Mouse (Mus musculus): ENCODE data around the gene B3galnt1. TPM values are rescaled to one million over a fixed set of nuclear protein-coding genes. Genes with fewer than 3 reads are reported as not detected.

B3galnt1 gene
- total and polyA plus RNA-seq, 2 experiments from 2014 or later = 85.5 to 99.4 TPM

GRCm38 (mm10) chr3:69607909-69608308 lies 9.1 kb upstream of the B3galnt1 start:
- no peak for DNase-seq
- no peak for TF ChIP-seq CTCF (IDR thresholded peaks at IDR 0.05; ENCODE audit: low read depth)
- 93% methylated on average over 5 of the region's 5 CpGs for WGBS
- no peak for ATAC-seq
- H3K9me3 ChIP-seq (ENCODE audit: low read length) = no peaks in the 10 kb centered on the region
- H3K4me1 ChIP-seq (ENCODE audit: insufficient read depth) = no peaks in the 10 kb centered on the region
- H3K27ac ChIP-seq (ENCODE audit: low read depth, low read length) = no peak overlapping the region
- no peaks in the 10 kb centered on the region for H3K27me3 ChIP-seq (ENCODE audit: insufficient read depth, low read length)
- no peak overlapping the region for H3K9ac ChIP-seq
- no peak overlapping the region for H3K4me2 ChIP-seq (ENCODE audit: low read depth)
- H3K4me3 ChIP-seq (ENCODE audit: low read depth, low read length) = no peak overlapping the region
- no peaks in the 10 kb centered on the region for H3K36me3 ChIP-seq (ENCODE audit: insufficient read depth)

DNA sequence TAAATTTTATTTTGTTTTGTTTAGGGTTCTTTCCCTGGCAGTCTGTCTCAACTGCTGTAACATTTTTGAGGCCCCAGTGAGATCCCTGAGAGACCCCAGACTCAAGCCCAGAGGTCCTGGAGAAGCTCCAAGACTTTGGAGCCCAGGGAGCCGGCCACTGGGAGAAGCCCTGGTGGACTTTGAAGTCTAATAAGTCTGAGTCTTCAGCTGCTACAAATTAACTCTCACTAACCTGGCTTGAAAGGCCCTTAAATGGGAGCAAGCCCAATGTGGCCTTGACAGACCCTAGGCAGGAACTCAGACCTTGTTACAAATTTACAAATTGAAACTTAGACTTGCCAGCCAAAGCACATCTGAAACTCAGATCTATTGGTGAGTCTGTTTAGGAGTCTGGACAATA lies 8.7 kb upstream of the B3galnt1 start:
- Histone ChIP-seq H3K9ac (no peak overlapping the region), H3K4me2 (ENCODE audit: low read depth) (no peak overlapping the region), H3K4me3 (ENCODE audit: low read depth, low read length) (no peak overlapping the region), H3K27me3 (ENCODE audit: insufficient read depth, low read length) (no peaks in the 10 kb centered on the region), H3K36me3 (ENCODE audit: insufficient read depth) (no peaks in the 10 kb centered on the region), H3K4me1 (ENCODE audit: insufficient read depth) (no peaks in the 10 kb centered on the region), H3K27ac (ENCODE audit: low read depth, low read length) (no peak overlapping the region), H3K9me3 (ENCODE audit: low read length) (no peaks in the 10 kb centered on the region)
- ATAC-seq (no peak), DNase-seq (no peak)
- WGBS = 38% methylated on average over 1 of the region's 1 CpGs
- TF ChIP-seq CTCF (IDR thresholded peaks at IDR 0.05; ENCODE audit: low read depth) = no peak

DNA sequence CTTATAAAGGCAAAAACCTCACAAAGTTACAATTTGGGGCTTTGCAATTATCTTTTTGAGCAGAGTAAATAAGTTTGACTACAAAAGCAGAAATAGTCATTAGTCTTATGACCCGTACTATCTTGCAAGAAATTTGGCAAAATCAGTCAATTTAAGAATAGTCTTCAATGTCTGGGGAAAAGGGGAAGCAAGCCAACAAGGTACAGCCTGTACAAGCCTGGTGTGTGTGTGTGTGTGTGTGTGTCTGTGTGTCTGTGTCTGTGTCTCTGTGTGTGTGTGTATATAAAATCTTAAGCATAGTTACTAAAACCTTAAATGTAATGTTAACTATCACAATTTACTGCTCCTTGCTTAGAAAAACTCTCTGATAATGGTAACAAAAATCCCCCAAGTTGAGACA lies 8.2 kb upstream of the B3galnt1 start:
- H3K9me3 ChIP-seq (ENCODE audit: low read length) = no peaks in the 10 kb centered on the region
- no peaks in the 10 kb centered on the region for H3K27me3 ChIP-seq (ENCODE audit: insufficient read depth, low read length)
- no peaks in the 10 kb centered on the region for H3K4me1 ChIP-seq (ENCODE audit: insufficient read depth)
- ATAC-seq = no peak
- no peak overlapping the region for H3K9ac ChIP-seq
- WGBS = 55% methylated on average over 1 of the region's 1 CpGs
- DNase-seq = no peak
- no peak for TF ChIP-seq CTCF (IDR thresholded peaks at IDR 0.05; ENCODE audit: low read depth)
- H3K27ac ChIP-seq (ENCODE audit: low read depth, low read length) = no peak overlapping the region
- H3K36me3 ChIP-seq (ENCODE audit: insufficient read depth) = no peaks in the 10 kb centered on the region
- no peak overlapping the region for H3K4me3 ChIP-seq (ENCODE audit: low read depth, low read length)
- no peak overlapping the region for H3K4me2 ChIP-seq (ENCODE audit: low read depth)

DNA sequence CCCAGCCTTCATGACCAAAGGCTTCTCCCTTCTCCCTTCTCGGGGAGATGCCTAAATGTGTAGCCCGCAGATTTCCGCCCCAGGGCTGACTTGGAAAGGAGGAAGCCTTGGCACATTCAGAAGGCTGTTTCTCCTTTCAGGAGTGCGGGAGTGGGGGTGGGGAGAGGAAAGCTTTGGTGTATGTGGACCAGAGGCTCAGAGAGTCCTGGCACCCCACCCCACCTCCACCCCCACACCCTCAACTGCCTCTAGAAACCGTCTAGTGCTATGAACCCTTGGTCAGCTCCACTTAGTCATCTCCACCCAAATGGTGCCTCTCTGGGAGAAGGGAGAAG lies 373 bp upstream of the B3galnt1 start:
- Histone ChIP-seq H3K4me2 (ENCODE audit: low read depth) (peak overlapping the region; percentile 66), H3K9me3 (ENCODE audit: low read length) (no peaks in the 10 kb centered on the region), H3K36me3 (ENCODE audit: insufficient read depth) (peaks cover 5% of the 10 kb centered on the region; the same call in 1 of the 2 replicates), H3K4me1 (ENCODE audit: insufficient read depth) (peaks cover 15% of the 10 kb centered on the region), H3K4me3 (ENCODE audit: low read depth, low read length) (peak overlapping the region; percentile 79), H3K9ac (peak overlapping the region; percentile 92), H3K27ac (ENCODE audit: low read depth, low read length) (peak overlapping the region; percentile 84), H3K27me3 (ENCODE audit: insufficient read depth, low read length) (no peaks in the 10 kb centered on the region)
- WGBS = 9% methylated on average over 5 of the region's 5 CpGs
- ATAC-seq (peak; percentile 47), DNase-seq (no peak)
- no peak for TF ChIP-seq CTCF (IDR thresholded peaks at IDR 0.05; ENCODE audit: low read depth)

- Histone ChIP-seq H3K36me3 (ENCODE audit: insufficient read depth) (peaks cover 5% of the 10 kb centered on the region; the same call in 1 of the 2 replicates), H3K4me3 (ENCODE audit: low read depth, low read length) (peak overlapping the region; percentile 79), H3K4me2 (ENCODE audit: low read depth) (peak overlapping the region; percentile 66), H3K27ac (ENCODE audit: low read depth, low read length) (peak overlapping the region; percentile 84), H3K4me1 (ENCODE audit: insufficient read depth) (peaks cover 15% of the 10 kb centered on the region), H3K27me3 (ENCODE audit: insufficient read depth, low read length) (no peaks in the 10 kb centered on the region), H3K9ac (peak overlapping the region; percentile 92), H3K9me3 (ENCODE audit: low read length) (no peaks in the 10 kb centered on the region)
- ATAC-seq = peak; percentile 9; the same call in 1 of the 2 replicates
- no peak for TF ChIP-seq CTCF (IDR thresholded peaks at IDR 0.05; ENCODE audit: low read depth)
- WGBS = 4% methylated on average over 7 of the region's 7 CpGs
- DNase-seq = peak; percentile 50
These were observed 944 bp downstream of the B3galnt1 start for GRCm38 (mm10) chr3:69597816-69598215.

DNA sequence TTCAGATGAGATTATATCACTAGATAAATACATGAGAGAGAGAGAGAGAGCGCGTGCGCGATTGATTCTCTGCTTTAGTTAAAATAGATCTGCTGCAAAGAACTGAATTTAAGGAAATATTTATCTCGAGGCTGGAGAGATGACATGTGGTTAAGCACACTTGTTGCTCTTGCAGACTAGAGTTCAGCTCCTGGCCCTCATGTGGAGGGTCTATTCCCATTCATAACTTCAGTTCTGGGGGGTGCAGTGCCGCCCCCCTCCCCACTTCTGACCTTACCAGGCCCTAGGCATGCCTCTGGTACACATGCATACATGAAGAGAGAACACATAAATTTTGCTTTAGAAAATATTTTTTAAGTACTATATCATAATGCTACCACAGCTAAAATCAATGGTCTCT lies 1.5 kb downstream of the B3galnt1 start:
- Histone ChIP-seq H3K4me3 (ENCODE audit: low read depth, low read length) (peak overlapping the region; percentile 79), H3K27ac (ENCODE audit: low read depth, low read length) (no peak overlapping the region), H3K4me2 (ENCODE audit: low read depth) (peak overlapping the region; percentile 66), H3K4me1 (ENCODE audit: insufficient read depth) (peaks cover 15% of the 10 kb centered on the region), H3K9me3 (ENCODE audit: low read length) (no peaks in the 10 kb centered on the region), H3K27me3 (ENCODE audit: insufficient read depth, low read length) (no peaks in the 10 kb centered on the region), H3K36me3 (ENCODE audit: insufficient read depth) (peaks cover 5% of the 10 kb centered on the region; the same call in 1 of the 2 replicates), H3K9ac (peak overlapping the region; percentile 92; the same call in 1 of the 2 replicates)
- DNase-seq = no peak
- no peak for TF ChIP-seq CTCF (IDR thresholded peaks at IDR 0.05; ENCODE audit: low read depth)
- 78% methylated on average over 6 of the region's 6 CpGs for WGBS
- ATAC-seq = no peak

- H3K27me3 ChIP-seq (ENCODE audit: insufficient read depth, low read length) = no peaks in the 10 kb centered on the region
- ATAC-seq (no peak), DNase-seq (no peak)
- 92% methylated on average over 3 of the region's 3 CpGs for WGBS
- H3K4me1 ChIP-seq (ENCODE audit: insufficient read depth) = peaks cover 15% of the 10 kb centered on the region
- no peak overlapping the region for H3K27ac ChIP-seq (ENCODE audit: low read depth, low read length)
- H3K9ac ChIP-seq = no peak overlapping the region
- no peak overlapping the region for H3K4me2 ChIP-seq (ENCODE audit: low read depth)
- H3K36me3 ChIP-seq (ENCODE audit: insufficient read depth) = peaks cover 13% of the 10 kb centered on the region; the same call in 1 of the 2 replicates
- no peak overlapping the region for H3K4me3 ChIP-seq (ENCODE audit: low read depth, low read length)
- no peaks in the 10 kb centered on the region for H3K9me3 ChIP-seq (ENCODE audit: low read length)
- TF ChIP-seq CTCF (IDR thresholded peaks at IDR 0.05; ENCODE audit: low read depth) = no peak
These were observed 2.6 kb downstream of the B3galnt1 start for GRCm38 (mm10) chr3:69596116-69596515.
